Mouse (Mus musculus) layer of hippocampus, adult 9-10 months (tissue): Measurements from ENCODE around the gene Gm11032.
"Not testable (repeated sequence)": the region's sequence is repeated elsewhere in the genome, so short reads cannot be mapped to it uniquely, and the experiment has no call there.

Experiments
- DNase-seq: peaks from one replicate; pipeline ENCODE4 v3.0.0; 2022; ENCODE audit warnings: low spot score

The Gm11032 gene

DNA sequence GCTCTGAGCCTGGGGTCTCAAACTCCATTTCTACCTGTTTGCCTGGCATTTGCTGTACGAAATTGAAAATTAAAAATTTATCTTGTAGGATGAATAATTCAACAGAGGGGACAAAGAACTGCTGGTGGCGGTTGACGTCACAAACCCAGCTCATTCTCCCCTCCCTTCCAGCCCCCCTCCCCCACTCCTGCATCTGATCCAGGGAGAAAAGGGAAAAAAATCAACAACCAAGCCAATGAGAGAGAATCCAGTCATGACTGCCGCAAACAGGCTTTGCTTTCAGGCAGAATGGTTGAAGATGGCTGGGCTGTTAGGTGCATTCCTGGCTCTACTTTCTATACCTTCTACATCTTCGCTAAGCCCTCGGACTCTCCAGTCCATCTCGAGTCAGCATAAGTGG is 6.1 kb downstream of the Gm11032 start:
- no peak for DNase-seq

DNA sequence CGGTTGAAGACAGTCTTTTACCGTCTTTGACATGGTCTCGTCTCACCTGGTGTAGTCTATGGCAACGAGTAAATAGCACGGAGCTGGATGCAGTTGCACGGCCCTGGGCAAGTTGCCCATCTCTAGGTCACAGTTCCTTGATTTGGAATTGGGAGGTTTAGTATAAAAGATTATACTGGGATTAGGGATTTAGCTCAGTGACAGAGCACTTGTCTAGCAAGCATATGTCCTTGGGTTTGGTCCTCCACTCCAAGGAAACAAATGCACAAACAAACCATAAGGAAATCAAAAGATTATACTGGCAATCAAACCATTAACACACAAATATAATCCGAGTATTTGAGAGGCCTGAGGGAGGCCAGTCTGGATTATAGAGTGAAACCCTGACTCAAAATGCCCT is 7.8 kb downstream of the Gm11032 start:
- DNase-seq, result no peak

DNA sequence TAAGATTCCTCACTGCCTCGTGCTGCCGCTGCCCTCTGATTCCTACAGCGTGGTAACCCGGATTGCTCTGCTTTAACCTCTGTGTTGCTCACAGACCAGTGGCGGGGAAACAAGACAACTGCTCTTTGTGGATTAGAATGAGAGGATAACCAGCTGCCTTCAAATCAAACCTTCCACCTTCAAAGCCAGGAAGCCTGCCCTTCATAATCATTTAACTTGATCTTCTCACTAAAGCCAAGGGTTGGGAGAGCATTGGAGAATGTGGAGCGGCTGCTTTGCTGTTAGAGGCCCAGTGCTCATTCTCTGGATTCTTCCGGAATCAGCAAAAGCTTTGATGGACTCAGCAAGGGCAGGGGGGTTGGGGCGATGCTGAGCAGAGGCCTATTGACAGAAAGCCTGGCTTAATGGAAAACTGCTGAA is 10.0 kb downstream of the Gm11032 start:
- no peak for DNase-seq

DNA sequence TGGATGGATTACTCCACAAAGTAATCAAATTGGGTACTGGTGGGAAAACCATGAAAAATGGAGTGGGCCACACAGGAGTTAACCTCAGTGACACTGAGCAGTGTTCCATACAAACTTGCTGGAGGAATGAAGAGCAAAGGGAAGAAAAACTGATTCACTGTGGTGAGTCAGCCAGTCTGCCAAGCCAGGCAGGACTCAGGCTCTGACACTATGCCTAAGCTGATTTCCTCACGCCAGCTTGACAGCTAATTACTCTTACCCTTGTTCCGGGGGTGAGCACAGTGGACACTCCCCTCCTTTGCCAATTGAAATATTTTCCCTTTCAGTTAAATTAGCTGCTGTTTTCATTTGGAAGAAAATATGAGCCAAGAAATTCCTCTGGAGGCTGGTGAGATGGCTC is 13.6 kb downstream of the Gm11032 start:
- no peak for DNase-seq

DNA sequence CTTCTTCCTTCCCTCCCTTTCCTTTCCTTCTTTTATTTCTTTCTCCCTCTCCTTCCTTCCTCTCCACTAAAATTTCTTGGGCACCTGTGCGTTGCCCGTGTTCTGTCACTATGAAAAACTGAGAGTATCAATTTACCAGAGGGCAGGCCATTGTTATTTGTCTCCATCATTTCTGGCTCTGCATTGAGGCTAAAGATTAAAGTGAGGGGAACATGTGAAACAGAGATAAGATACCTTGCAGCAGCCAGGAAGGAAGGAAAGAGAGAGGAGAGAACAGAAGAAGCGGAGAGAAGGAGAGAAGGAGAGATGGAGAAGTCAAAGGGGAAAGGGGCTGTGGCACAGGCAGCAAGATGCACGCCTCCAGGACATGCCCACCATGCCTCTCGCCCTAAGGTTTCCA is 14.5 kb downstream of the Gm11032 start:
- no peak for DNase-seq

DNA sequence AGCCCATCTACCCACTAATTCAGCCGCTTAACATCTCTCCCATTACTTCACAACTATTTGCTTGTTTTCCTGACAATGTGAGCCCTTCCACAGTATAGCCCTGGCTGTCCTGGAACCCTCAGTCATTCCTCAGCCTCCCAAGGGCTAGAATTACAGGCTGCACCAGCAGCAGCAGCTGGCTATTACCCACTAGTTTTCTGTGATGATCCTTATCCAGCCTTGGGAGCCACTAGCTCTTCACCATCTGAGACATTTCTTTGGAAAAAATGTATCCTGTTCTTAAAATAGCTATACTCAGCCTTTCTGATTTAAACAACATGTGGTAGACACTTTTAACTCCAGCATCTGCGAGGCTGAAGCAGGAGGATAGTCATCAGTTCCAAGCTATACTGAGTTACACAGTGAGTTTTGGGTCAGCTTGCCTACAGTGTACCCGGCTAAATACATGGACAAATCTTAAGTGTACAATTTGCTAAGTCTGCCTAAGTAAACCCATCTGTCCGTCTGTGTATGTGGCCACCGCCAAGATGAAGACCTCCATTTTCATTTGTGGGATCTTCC is 17.0 kb downstream of the Gm11032 start:
- no peak for DNase-seq

DNA sequence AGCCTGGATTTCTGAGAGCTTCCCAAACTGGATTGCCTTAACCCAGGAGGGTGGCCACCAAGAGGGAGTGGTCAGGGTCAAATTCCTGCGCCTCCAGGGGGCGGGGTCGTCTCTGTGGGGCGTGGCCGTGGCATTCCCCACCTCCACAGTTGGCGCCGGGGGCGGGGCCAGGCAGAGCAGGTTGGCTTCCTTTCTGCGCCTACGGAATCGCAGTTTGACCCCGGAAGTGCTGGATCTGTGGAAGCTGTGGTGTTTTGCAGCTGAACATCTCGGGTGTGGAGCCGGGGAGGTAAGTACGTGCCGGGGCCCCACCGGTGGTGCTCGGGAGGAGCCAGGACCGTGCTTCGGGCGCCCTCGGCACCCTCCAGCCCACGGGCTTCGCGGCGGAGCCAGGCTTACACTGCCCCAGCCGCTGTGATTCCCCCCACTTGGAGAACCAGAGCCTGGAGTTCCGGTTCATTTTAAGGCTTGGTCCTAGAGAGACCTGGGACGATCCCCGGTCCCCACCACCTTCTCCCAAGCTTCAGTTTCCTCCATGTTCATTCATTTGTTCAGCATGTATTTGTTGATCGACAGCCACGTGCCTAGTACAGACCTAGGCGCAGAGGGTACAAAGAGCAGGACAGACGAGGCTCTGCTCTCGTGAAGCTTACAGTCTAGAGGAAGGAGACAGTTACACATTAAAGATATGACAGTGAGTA is 17.8 kb downstream of the Gm11032 start, which contains the start of gene Ascc2:
Ascc2 (plus strand) TSS at position 214 of the 701 bp plus-strand sequence.
- DNase-seq, result peak; percentile 69

DNA sequence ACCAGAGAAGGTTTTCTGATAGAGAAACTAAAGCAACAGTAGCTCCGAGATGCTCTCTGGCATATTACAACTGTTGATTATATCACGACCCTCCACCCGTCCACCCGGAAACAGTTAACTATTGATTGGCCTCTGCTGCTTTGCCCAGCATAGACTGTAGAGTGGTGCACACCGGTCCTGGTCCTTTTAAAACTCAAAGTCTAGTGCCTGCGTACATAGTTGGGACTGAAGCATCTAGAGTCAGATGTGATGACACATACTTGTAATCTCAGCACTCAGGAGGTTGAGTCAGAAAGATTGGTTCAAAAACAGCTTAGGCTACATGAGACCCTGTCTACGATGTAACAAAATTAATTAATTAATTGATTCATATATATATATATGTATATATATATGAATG is 18.4 kb downstream of the Gm11032 start:
- DNase-seq, result no peak

DNA sequence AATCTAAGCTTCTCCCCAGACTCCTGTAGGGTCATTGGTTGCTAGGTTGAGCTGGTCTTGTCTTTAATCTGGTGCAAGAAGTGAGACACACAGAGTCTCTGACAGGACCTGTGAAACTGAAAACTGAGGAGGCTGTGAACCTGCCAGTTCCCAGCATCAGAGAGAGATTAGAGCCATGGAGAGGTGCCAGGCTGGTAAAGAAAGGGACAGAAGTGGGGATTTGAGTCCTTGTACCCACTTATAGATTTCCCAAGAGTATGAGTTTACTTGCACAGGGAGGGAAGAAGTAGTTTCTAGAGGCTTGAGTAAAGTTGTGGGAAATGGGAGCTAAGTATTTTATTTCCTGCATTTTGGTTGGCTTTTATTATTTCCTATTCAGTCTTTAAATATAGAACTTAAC is 21.3 kb downstream of the Gm11032 start:
- no peak for DNase-seq

DNA sequence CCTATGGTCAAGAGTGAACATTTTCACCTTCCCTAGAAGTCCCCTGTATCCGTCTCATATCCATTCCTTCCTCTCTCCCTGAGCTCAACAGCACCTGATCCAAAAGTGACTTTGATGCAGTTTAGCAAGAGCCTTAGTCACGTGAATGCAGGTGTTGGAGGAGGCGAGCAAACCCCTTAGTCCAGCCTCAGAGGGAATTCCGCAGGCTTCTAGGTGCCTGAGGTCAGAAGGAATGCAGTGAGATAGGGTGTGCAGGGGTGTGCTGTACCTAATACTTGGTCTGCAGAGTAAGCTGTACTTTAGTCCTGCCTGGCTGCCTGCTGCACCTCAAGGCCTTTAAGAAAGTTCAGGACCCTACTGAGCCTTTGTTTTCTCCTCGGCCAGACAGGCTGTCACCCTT is 23.9 kb downstream of the Gm11032 start:
- DNase-seq, result no peak

DNA sequence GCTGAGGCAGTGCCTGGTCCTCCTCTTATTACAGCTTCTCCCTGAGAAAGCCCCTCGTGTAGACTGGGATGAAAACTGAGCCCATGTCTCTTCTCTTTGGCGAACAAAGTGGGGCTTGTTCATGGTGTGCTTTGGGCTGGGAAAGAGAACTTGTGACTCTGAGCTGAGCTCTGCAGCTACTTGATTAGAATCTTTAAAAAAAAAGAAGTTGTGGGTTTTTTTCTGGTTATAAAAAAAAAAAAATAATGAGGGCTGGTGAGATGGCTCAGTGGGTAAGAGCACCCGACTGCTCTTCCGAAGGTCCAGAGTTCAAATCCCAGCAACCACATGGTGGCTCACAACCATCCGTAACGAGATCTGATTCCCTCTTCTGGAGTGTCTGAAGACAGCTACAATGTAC is 25.3 kb downstream of the Gm11032 start:
- not testable (repeated sequence) for DNase-seq

DNA sequence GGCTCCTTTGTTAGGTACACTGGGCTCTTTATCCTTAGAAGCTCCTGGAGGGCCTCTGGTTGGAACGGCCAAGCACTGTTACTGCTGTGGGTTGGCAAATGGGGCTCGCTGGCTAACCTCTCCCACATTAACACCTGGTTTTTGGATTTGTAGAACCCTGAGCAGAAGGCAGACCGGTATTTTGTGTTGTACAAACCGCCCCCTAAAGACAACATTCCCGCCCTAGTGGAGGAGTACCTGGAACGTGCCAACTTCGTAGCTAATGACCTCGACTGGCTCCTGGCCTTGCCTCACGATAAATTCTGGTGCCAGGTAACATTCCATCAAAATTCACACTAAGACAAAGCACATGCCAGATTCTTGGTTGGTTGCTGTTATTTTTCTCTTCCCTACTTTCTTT is 26.5 kb downstream of the Gm11032 start:
- no peak for DNase-seq

DNA sequence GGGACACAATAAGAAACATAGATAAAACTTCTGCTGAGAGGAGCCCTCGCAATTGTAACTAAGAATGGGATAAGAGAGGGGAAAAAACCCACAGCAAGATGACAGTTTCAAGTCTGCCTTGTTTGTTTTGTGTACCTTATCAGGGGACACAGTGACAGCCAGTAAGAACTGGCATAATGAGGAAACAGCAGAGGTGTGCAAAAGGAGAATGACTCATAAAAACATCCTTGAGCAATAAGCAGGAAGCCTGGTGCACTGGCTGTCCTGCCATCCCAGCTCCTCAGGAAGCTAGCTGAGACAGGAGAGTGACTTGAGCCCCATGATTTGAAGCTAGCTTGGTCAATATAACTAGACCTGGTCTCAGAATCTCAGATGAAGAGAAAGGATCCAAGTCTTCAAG is 40.0 kb downstream of the Gm11032 start:
- DNase-seq, result no peak

DNA sequence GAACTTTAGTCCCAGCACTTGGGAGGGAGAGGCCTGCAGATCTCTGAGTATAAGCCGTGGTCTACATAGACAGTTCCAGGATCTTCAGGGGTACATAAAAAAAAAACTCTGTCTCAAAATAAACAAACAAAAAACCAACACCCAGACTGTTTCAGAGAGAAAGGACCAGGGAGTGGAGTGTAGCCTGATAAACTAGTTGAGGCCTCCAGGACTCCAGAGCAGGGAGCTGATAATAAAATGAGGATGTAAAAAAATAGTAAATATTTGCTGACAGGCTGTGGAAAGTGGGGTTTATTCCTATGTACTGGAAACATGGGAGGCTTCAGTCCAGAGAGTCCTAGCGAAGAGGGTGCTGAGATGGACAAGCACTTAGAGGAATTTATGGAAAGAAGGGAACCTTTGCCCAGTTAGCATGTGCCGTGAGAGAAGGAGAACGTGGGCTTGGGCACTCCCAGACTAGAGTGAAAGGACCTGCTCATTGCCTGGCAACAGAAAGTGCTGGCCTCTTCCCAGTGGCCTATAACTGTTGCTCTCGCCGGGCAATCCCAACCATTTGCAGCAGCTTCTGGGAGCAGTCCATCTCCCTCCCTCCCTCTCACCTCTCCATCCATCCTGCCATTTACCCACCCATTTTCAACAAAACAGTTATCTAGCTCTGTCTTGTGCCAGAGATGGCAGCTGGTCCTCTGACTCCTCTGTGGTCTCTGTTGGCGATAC is 40.6 kb downstream of the Gm11032 start:
- no peak for DNase-seq

DNA sequence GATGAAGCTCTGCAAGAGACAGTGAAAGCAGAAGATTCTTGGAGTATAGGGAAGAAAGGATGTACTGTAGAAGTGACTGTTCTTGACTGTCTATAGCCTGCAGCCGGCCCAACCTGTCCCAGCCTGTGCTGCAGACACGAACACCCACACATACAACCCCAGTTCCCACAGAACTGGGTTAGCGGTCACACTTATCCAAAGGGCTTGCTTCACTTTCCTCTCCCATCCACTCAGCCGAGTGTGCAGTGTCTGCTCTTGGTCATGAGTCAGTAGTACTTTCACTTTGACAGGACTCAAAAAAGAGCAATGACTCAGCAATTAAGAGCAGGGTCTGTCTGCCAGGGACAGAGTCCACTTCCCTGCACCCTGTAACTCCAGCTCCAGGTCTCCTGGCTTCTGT is 41.5 kb downstream of the Gm11032 start:
- no peak for DNase-seq

DNA sequence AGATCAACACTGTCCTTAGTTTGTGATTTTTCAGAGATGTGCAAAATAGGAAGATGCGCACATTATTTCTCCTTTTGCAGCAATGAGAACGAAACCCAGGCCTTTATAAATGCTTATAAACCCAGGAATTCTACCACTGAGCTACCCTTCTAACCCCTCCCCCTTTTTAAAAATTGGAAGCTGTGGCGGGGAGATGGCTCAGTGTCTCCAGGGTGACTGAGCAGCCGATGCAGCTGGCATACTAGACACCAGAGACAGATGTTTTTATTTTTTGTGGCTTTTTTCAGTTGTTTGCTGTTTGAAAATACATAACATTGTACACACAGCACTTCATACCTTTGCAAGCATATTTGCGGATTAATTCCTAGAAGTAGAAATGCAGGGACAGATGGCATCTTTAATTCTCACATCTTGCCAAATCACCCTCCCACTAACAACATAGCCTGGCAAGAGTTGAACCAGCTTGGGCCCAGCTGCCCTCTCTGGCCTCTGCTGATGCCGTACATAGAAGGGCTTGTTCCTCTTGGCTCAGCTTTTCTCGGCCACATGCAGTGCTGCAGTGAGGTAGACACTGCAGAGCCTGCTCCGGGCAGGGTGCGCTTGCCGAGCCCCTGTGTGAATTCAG is 42.1 kb downstream of the Gm11032 start:
- no peak for DNase-seq

DNA sequence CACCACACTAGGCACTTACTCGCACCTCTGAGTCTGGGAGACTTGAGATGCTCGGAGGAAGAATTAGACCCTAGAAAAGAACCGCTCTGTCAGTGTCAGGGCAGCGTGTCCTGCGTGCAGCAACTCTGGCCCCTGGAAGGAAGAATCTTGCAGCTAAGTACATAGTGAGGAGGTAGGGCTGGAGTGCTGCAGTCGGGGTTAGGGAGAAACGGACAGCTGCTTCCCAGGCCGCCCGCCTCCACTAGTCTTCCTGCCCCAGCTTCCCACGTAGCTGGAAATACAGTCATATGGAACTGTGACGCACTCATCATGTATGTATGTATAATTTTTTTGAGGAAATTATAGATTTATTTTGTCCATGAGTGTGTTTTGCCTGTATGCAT is 42.6 kb downstream of the Gm11032 start:
- no peak for DNase-seq
